Mouse (Mus musculus) lung, embryonic 16.5 days (tissue): ENCODE measurements at regions not wholly inside any gene's neighbourhood (a gene's known extent, or its start where the extent isn't known, plus 50 kb on each side); places are given as distances from the start of the nearest gene placed in this dataset.
A peak's percentile ranks its signal among the peaks of the same experiment; 100 is the strongest.

Source experiments
- ATAC-seq: fragments of 200-750 bp; cut with Nextera tagmentation; 2 replicates; pipeline ENCODE4 v1.8.0; 2017; ENCODE audit warnings: low read depth, mild to moderate bottlenecking, moderate library complexity
- H3K27ac ChIP-seq: fragments of 300-500 bp; sonication (generic); 2 replicates; pipeline ENCODE4 v1.5.1; 2014; ENCODE audit warnings: mild to moderate bottlenecking, control low read depth, low read length
- H3K27me3 ChIP-seq: fragments of 300-500 bp; sonication (generic); 2 replicates; pipeline ENCODE4 v1.6.1; 2014; ENCODE audit warnings: low read depth, low read length, mixed read lengths; ENCODE audit not compliant: control insufficient read depth, insufficient read depth
- H3K36me3 ChIP-seq: fragments of 300-500 bp; sonication (generic); 2 replicates; pipeline ENCODE4 v1.6.1; 2014; ENCODE audit warnings: low read length; ENCODE audit not compliant: control insufficient read depth, insufficient read depth
- H3K4me1 ChIP-seq: fragments of 300-500 bp; sonication (generic); replicated peaks from 2 replicates; pipeline ENCODE4 v1.6.1; 2014; ENCODE audit warnings: low read length, mixed read lengths; ENCODE audit not compliant: control insufficient read depth, insufficient read depth
- H3K4me2 ChIP-seq: fragments of 300-500 bp; sonication (generic); 2 replicates; pipeline ENCODE4 v1.6.1; 2014; ENCODE audit warnings: low read depth, low read length, control low read depth
- H3K4me3 ChIP-seq: fragments of 300-500 bp; sonication (generic); 2 replicates; pipeline ENCODE4 v1.5.1; 2014; ENCODE audit warnings: mild to moderate bottlenecking, low read length, control low read depth
- H3K9ac ChIP-seq: fragments of 300-500 bp; sonication (generic); 2 replicates; pipeline ENCODE4 v1.6.1; 2014; ENCODE audit warnings: low read length, control low read depth
- H3K9me3 ChIP-seq: fragments of 300-500 bp; sonication (generic); 2 replicates; pipeline ENCODE4 v1.6.1; 2016; ENCODE audit warnings: low read length; ENCODE audit not compliant: control insufficient read depth
- WGBS: fragments of 180-500 bp; shearing (Covaris S2); extraction: QIAGEN DNeasy Blood & Tissue Kit; methylation state at CpG from one replicate; pipeline ENCODE4 v1.1.7; 2014; 5-methylcytosine and 5-hydroxymethylcytosine counted together

DNA sequence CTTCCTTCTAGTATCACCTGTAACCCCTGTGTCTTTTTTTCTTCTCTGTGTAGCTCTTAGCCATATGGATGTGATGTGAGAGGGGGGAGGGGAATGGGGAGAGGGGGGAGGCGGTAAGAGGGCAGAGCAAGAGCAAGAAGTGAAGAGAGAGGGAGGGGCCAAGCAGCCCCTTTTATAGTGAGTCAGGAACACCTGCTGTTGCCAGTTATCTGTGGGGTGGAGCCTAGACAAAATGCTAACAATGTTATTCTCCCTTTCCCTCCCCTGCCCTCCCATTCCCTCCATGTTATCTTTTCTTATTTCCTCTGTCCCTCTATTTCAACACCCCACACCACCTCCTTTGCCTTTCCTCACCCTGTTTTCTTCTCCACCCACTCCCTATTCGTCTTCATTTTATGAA is 387.6 kb upstream of the Prkcq start:
- Histone ChIP-seq H3K4me1 (0 out of 2 replicates have a peak, but pooled peaks cover 3% of the 10 kb centered on the region), H3K36me3 (no peaks in the 10 kb centered on the region), H3K9ac (no peak overlapping the region), H3K4me2 (no peak overlapping the region), H3K4me3 (no peak overlapping the region), H3K9me3 (no peaks in the 10 kb centered on the region), H3K27ac (no peak overlapping the region), H3K27me3 (no peaks in the 10 kb centered on the region)
- WGBS = 60% methylated on average over 1 of the region's 2 CpGs
- ATAC-seq = no peak

GRCm38 (mm10) chr2:10785156-10785555 is 386.8 kb upstream of the Prkcq start:
- H3K9ac ChIP-seq = no peak overlapping the region
- no peaks in the 10 kb centered on the region for H3K36me3 ChIP-seq
- 0 out of 2 replicates have a peak, but pooled peaks cover 3% of the 10 kb centered on the region for H3K4me1 ChIP-seq
- WGBS = 23% methylated on average over 2 of the region's 2 CpGs
- H3K4me2 ChIP-seq = no peak overlapping the region
- no peak overlapping the region for H3K27ac ChIP-seq
- no peaks in the 10 kb centered on the region for H3K9me3 ChIP-seq
- no peaks in the 10 kb centered on the region for H3K27me3 ChIP-seq
- H3K4me3 ChIP-seq = no peak overlapping the region
- no peak for ATAC-seq

- WGBS = 38% methylated on average over 1 of the region's 1 CpGs
- peak; percentile 97 for ATAC-seq
These were observed 383.4 kb upstream of the Prkcq start for GRCm38 (mm10) chr2:10788509-10788908.

DNA sequence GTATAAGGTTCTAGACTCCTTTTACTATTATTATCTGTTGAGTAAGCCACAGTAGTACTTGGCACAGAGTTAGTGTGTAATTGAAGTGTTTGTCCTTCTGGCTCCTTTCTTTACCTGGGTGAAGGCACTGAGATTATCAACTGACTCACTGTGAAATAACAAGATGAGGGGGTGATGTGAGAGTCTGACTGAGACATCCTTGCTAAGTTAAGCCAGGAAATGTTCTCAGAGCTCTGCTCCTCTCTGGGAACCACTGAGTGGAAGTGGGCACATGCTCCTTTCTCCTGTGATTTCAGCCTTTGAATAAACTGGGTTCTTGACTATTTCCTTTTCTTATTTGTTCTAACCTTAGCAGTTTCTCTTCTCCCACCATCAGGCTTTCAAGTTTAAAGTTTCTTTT is 380.7 kb upstream of the Prkcq start:
- no peak overlapping the region for H3K4me2 ChIP-seq

More at GRCm38 (mm10) chr2:10788509-10788908, 383.4 kb upstream of the Prkcq start:
- no peaks in the 10 kb centered on the region for H3K36me3 ChIP-seq
- 0 out of 2 replicates have a peak, but pooled peaks cover 3% of the 10 kb centered on the region for H3K4me1 ChIP-seq
- no peak overlapping the region for H3K9ac ChIP-seq
- H3K27ac ChIP-seq = peak overlapping the region; percentile 49
- H3K4me2 ChIP-seq = no peak overlapping the region
- no peaks in the 10 kb centered on the region for H3K9me3 ChIP-seq
- H3K4me3 ChIP-seq = no peak overlapping the region
- no peaks in the 10 kb centered on the region for H3K27me3 ChIP-seq

DNA sequence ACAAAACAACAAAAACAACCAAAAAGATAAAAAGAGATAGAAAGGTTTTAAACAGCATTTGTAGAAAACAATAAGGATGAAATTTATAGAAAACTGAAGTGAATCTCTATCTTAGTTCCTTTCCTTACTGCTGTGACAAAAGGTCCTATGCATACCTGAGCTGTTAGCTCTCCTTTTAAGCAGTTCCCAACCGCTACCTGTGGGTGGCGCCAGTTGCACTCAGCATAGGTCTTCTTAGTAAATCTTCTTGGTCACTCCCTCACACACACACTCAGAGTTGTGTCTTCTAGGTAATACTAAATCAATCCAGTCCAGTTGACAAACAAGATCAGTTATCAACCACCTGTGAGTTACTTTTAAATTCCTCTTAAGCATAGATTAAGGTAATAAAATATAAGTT is 355.5 kb upstream of the Prkcq start:
- Histone ChIP-seq H3K9me3 (no peaks in the 10 kb centered on the region), H3K4me1 (no peaks in the 10 kb centered on the region), H3K36me3 (no peaks in the 10 kb centered on the region), H3K27ac (no peak overlapping the region), H3K27me3 (no peaks in the 10 kb centered on the region), H3K4me2 (no peak overlapping the region), H3K9ac (no peak overlapping the region), H3K4me3 (no peak overlapping the region)
- 20% methylated on average over 2 of the region's 2 CpGs for WGBS
- no peak for ATAC-seq

More for the DNA sequence above, 380.7 kb upstream of the Prkcq start:
- no peaks in the 10 kb centered on the region for H3K9me3 ChIP-seq
- 0 out of 2 replicates have a peak, but pooled peaks cover 3% of the 10 kb centered on the region for H3K4me1 ChIP-seq
- H3K4me3 ChIP-seq = no peak overlapping the region
- ATAC-seq = no peak
- H3K36me3 ChIP-seq = no peaks in the 10 kb centered on the region
- H3K27me3 ChIP-seq = no peaks in the 10 kb centered on the region
- H3K9ac ChIP-seq = no peak overlapping the region
- no peak overlapping the region for H3K27ac ChIP-seq

DNA sequence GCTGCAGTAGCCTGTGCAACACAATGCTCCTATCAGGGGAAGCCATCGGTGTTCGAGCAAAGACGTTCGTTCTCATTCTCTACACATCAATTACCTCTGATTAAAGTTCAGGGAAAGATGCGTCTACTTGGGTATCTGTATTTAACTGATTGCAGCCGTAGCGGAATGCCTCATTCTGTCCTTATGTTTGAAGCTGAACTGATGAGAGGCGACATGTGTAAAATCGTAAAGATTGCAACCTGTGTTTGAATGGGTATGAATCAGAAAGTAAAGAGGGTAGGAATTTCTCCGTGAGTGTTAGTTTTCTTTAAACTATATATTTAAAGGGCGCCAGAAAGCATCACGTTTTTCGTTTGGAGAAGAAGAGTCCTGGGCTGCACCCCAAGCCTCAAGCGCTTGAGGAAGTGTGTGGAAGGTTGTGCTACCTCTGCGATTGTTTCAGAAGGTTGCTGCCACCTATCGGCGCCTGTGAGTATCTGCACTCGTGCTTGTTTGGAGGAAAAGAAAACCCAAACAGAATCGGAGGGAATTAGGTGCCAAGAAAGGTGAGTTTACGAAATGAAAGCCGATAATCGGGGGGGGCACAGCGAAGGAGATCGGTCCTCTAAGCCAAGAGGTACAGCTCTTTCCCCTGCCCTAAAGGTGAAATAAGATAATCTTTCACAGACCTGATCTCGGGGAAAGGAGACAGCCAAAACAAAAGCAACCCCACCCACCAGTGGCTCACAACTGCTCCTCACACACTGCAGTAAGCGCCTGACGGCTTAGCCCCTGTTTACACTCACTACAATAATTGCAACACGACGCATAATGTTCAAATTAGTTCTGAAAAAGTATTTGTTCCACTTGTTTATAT is 346.4 kb upstream of the Prkcq start:
- peak; percentile 74 for ATAC-seq
- Histone ChIP-seq H3K27ac (no peak overlapping the region), H3K9ac (peak overlapping the region; percentile 67), H3K36me3 (no peaks in the 10 kb centered on the region), H3K9me3 (no peaks in the 10 kb centered on the region), H3K4me2 (peak overlapping the region; percentile 61), H3K4me1 (no peaks in the 10 kb centered on the region), H3K27me3 (no peaks in the 10 kb centered on the region), H3K4me3 (peak overlapping the region; percentile 54)
- WGBS = 26% methylated on average over 29 of the region's 29 CpGs

- H3K27me3 ChIP-seq = no peaks in the 10 kb centered on the region
- no peaks in the 10 kb centered on the region for H3K9me3 ChIP-seq
- peak overlapping the region; percentile 54 for H3K4me3 ChIP-seq
- 68% methylated on average over 10 of the region's 10 CpGs for WGBS
- no peaks in the 10 kb centered on the region for H3K4me1 ChIP-seq
- H3K4me2 ChIP-seq = peak overlapping the region; percentile 61
- no peak for ATAC-seq
- no peak overlapping the region for H3K27ac ChIP-seq
- H3K36me3 ChIP-seq = no peaks in the 10 kb centered on the region
- peak overlapping the region; percentile 67; the same call in 1 of the 2 replicates for H3K9ac ChIP-seq
These were observed 345.7 kb upstream of the Prkcq start for GRCm38 (mm10) chr2:10826134-10826767.

GRCm38 (mm10) chr2:10839976-10840375 is 331.9 kb upstream of the Prkcq start:
- WGBS = 60% methylated on average over 5 of the region's 5 CpGs
- Histone ChIP-seq H3K9ac (no peak overlapping the region), H3K4me1 (no peaks in the 10 kb centered on the region), H3K27me3 (no peaks in the 10 kb centered on the region), H3K27ac (no peak overlapping the region), H3K4me2 (no peak overlapping the region), H3K36me3 (no peaks in the 10 kb centered on the region), H3K4me3 (no peak overlapping the region), H3K9me3 (no peaks in the 10 kb centered on the region; the same call in 1 of the 2 replicates)
- no peak for ATAC-seq

GRCm38 (mm10) chr2:10861654-10862292 is 310.1 kb upstream of the Prkcq start:
- ATAC-seq = no peak
- Histone ChIP-seq H3K9me3 (no peaks in the 10 kb centered on the region), H3K9ac (no peak overlapping the region), H3K27me3 (no peaks in the 10 kb centered on the region), H3K4me2 (no peak overlapping the region), H3K4me3 (no peak overlapping the region), H3K36me3 (no peaks in the 10 kb centered on the region), H3K27ac (no peak overlapping the region), H3K4me1 (no peaks in the 10 kb centered on the region)
- WGBS = 80% methylated on average over 8 of the region's 8 CpGs
